Mouse (Mus musculus) limb, embryonic 14.5 days (tissue): ENCODE measurements at regions not wholly inside any gene's neighbourhood (a gene's known extent, or its start where the extent isn't known, plus 50 kb on each side); places are given as distances from the start of the nearest gene placed in this dataset.

ENCODE experiments used
- ATAC-seq: fragments of 200-750 bp; cut with Nextera tagmentation; 2 replicates; pipeline ENCODE4 v1.8.0; 2017; ENCODE audit warnings: low read depth, moderate number of reproducible peaks, moderate TSS enrichment; ENCODE audit not compliant: low FRiP score
- DNase-seq: peaks from one replicate; pipeline ENCODE4 v3.0.0-alpha.2; 2015; ENCODE audit warnings: low spot score
- H3K27ac ChIP-seq: fragments of 300-500 bp; sonication (generic); replicated peaks from 2 replicates; pipeline ENCODE4 v1.5.1; 2014; ENCODE audit warnings: low read depth, mild to moderate bottlenecking, low read length, moderate library complexity, mixed read lengths
- H3K27me3 ChIP-seq: fragments of 300-500 bp; sonication (generic); 2 replicates; pipeline ENCODE4 v1.6.1; 2014; ENCODE audit warnings: low read length, mixed read lengths; ENCODE audit not compliant: control insufficient read depth, insufficient read depth
- H3K36me3 ChIP-seq: fragments of 300-500 bp; sonication (generic); 2 replicates; pipeline ENCODE4 v1.6.1; 2014; ENCODE audit warnings: mild to moderate bottlenecking, low read length, moderate library complexity, mixed read lengths; ENCODE audit not compliant: control insufficient read depth, insufficient read depth
- H3K4me1 ChIP-seq: fragments of 300-500 bp; sonication (generic); 2 replicates; pipeline ENCODE4 v1.6.1; 2014; ENCODE audit warnings: antibody characterized with exemption, low read length, mixed read lengths; ENCODE audit not compliant: control insufficient read depth, insufficient read depth
- H3K4me2 ChIP-seq: fragments of 300-500 bp; sonication (generic); replicated peaks from 2 replicates; pipeline ENCODE4 v1.6.1; 2014; ENCODE audit warnings: low read depth, mild to moderate bottlenecking, low read length, moderate library complexity; ENCODE audit not compliant: severe bottlenecking
- H3K4me3 ChIP-seq: fragments of 300-500 bp; sonication (generic); replicated peaks from 2 replicates; pipeline ENCODE4 v1.5.1; 2014; ENCODE audit warnings: low read length
- H3K9ac ChIP-seq: fragments of 300-500 bp; sonication (generic); 2 replicates; pipeline ENCODE4 v1.6.1; 2014; ENCODE audit warnings: mild to moderate bottlenecking, low read depth, low read length, moderate library complexity; ENCODE audit not compliant: severe bottlenecking
- H3K9me3 ChIP-seq: fragments of 300-500 bp; sonication (generic); 2 replicates; pipeline ENCODE4 v1.6.1; 2016; ENCODE audit warnings: low read length; ENCODE audit not compliant: control insufficient read depth
- POLR2A ChIP-seq: fragments of 200-500 bp; IDR thresholded peaks from 2 replicates; pipeline ENCODE4 v1.8.0; 2012; ENCODE audit warnings: inconsistent platforms, mild to moderate bottlenecking, moderate library complexity, borderline replicate concordance; ENCODE audit not compliant: insufficient read depth, insufficient read length; ENCODE audit errors: extremely low read depth
- whole genome bisulfite sequencing: fragments of 180-500 bp; shearing (Covaris S2); extraction: QIAGEN DNeasy Blood & Tissue Kit; methylation state at CpG from one replicate; pipeline ENCODE4 v1.1.7; 2014; 5-methylcytosine and 5-hydroxymethylcytosine counted together

DNA sequence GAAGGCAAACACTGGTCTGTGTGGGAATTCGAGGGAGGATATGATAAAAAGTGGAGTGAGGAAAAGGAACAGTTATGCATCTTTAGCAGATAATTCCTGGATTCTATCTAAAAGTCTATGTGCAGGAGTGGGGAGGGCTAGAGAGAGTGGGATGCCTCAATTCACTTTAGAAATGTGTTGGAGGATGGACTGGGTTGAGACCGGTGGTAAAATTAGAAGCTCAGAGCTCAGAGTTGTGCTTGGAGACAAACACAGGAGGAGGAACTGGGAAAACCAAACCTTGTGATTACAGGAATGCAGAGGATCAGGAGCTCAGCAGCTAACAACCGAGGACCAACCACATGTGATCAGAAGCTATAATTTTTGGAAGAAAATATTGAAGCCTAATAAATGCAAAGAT is 290.5 kb upstream of the Ppfia2 start:
- ATAC-seq (no peak), DNase-seq (no peak)
- no peak for TF ChIP-seq POLR2A
- H3K4me3 ChIP-seq = no peak overlapping the region
- H3K36me3 ChIP-seq = no peaks in the 10 kb centered on the region
- H3K9me3 ChIP-seq = no peaks in the 10 kb centered on the region
- no peak overlapping the region for H3K27ac ChIP-seq
- no peaks in the 10 kb centered on the region for H3K4me1 ChIP-seq
- 86% methylated on average over 3 of the region's 3 CpGs for WGBS
- no peaks in the 10 kb centered on the region for H3K27me3 ChIP-seq
- H3K9ac ChIP-seq = no peak overlapping the region
- H3K4me2 ChIP-seq = no peak overlapping the region

DNA sequence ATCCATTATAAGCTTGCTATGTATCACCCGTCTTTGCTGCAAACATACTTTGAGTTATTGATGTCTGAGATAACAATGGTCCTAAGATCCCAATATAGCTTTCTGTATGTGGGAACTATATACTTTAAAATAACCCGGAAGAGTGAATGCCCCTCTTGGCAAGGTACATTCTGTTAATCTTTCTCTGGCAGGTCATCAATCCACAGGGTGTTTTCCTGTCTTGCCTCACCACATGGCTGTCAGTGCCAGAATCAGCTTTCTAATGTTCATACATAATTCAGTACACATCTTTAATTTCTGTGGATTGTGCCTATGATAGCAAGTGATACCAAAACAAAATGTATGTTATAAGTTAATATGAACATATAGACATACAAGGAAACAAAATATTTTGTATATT is 267.6 kb upstream of the Ppfia2 start:
- WGBS = 51% methylated on average over 2 of the region's 2 CpGs
- no peak for TF ChIP-seq POLR2A
- no peak overlapping the region for H3K4me3 ChIP-seq
- no peaks in the 10 kb centered on the region for H3K4me1 ChIP-seq
- H3K27me3 ChIP-seq = no peaks in the 10 kb centered on the region
- no peak overlapping the region for H3K27ac ChIP-seq
- ATAC-seq (no peak), DNase-seq (no peak)
- H3K4me2 ChIP-seq = no peak overlapping the region
- no peaks in the 10 kb centered on the region for H3K9me3 ChIP-seq
- no peaks in the 10 kb centered on the region for H3K36me3 ChIP-seq
- H3K9ac ChIP-seq = no peak overlapping the region

DNA sequence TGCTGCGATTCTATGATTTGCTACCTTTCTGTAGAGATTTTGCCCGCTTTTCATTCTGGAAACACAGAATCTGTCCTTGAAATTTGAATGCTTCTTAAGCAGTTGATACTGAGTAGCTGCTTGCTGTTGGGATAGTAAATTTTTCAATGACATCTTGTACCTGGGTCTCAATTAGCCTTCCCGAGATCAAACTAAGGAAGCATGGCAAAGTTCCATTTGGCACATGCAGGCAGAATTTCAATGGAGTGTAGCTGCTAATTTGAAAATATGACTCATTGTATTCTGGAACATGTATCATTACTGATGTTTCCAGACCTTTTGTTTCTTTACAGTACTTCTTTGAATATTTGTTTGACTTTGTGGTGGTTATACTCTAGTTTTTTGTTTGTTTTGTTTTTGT is 245.9 kb upstream of the Ppfia2 start:
- ATAC-seq = no peak

DNA sequence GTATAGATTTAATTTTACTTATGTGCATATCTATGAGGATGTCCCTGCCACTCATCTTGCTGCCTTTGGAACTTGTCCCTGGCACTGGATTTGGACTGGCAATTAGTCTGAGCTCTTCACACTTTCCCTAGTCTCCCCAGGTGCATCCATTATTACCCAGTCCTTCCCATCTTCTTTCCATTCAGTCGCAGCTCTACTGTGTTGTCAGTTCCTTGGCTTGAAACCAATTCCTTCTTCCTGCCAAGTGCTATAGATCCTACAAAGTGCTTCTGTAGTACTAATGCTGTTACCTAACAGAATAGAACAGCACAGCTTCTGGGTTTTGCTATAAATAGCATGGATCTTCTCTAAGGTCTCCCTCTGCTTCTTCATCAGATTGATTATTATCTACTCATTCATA is 228.0 kb upstream of the Ppfia2 start:
- ATAC-seq = no peak
- no peak for TF ChIP-seq POLR2A
- peak; percentile 18 for DNase-seq

More for the DNA sequence above, 245.9 kb upstream of the Ppfia2 start:
- H3K27me3 ChIP-seq = no peaks in the 10 kb centered on the region
- no peak overlapping the region for H3K27ac ChIP-seq
- no peak overlapping the region for H3K9ac ChIP-seq
- no peak for DNase-seq
- H3K4me2 ChIP-seq = no peak overlapping the region
- WGBS = 86% methylated on average over 3 of the region's 3 CpGs
- H3K36me3 ChIP-seq = no peaks in the 10 kb centered on the region
- TF ChIP-seq POLR2A = no peak
- H3K4me3 ChIP-seq = no peak overlapping the region
- no peaks in the 10 kb centered on the region for H3K9me3 ChIP-seq
- H3K4me1 ChIP-seq = no peaks in the 10 kb centered on the region

DNA sequence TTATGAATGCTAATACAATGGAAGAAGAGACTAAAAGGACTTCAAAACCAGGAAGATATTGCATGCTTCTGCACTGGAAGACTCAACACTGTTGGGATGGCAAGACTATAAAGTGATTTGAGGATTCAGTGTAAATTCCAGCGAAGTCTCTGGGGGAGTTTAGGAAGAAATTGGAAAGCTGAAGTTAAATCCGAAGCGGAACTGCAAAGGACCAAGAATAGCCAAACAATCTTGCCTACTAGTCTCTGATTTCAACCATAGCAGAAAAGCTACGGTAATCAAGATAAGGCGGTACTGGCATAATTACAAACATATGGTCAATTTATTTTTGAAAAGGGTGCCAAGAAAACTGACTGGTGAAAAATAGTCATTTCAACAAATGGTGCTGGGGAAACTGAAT is 216.0 kb upstream of the Ppfia2 start:
- ATAC-seq = no peak
- Histone ChIP-seq H3K9me3 (no peaks in the 10 kb centered on the region), H3K4me3 (no peak overlapping the region), H3K4me2 (no peak overlapping the region), H3K27ac (no peak overlapping the region), H3K36me3 (no peaks in the 10 kb centered on the region), H3K4me1 (no peaks in the 10 kb centered on the region), H3K9ac (no peak overlapping the region), H3K27me3 (no peaks in the 10 kb centered on the region)
- no peak for DNase-seq
- no peak for TF ChIP-seq POLR2A
- 54% methylated on average over 5 of the region's 5 CpGs for WGBS

More for the DNA sequence above, 228.0 kb upstream of the Ppfia2 start:
- WGBS = 79% methylated on average over 1 of the region's 1 CpGs
- Histone ChIP-seq H3K27ac (no peak overlapping the region), H3K9ac (no peak overlapping the region), H3K36me3 (no peaks in the 10 kb centered on the region), H3K4me2 (no peak overlapping the region), H3K9me3 (no peaks in the 10 kb centered on the region), H3K4me3 (no peak overlapping the region), H3K4me1 (no peaks in the 10 kb centered on the region), H3K27me3 (no peaks in the 10 kb centered on the region)

DNA sequence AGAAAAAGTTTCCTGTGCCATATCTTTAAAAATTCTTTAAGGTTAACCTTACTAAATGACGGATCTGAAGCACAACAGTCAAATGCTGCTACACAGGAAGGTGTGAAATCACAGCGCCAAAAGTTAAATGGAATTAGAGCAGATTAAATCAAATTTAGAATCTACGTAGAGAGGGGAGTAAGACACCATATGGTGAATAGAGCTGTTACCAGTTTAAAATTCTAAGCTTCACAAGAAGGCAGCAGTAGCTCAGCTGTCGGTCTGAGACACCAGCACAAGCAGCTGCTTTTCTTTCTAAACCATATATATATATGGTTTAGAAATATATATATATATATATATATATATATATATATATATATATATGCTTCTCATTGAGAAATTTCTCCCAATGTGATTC is 210.3 kb upstream of the Ppfia2 start:
- no peak for TF ChIP-seq POLR2A
- WGBS = 78% methylated on average over 4 of the region's 4 CpGs
- no peak overlapping the region for H3K27ac ChIP-seq
- H3K9me3 ChIP-seq = no peaks in the 10 kb centered on the region
- ATAC-seq (no peak), DNase-seq (no peak)
- H3K27me3 ChIP-seq = no peaks in the 10 kb centered on the region
- H3K4me2 ChIP-seq = no peak overlapping the region
- H3K36me3 ChIP-seq = no peaks in the 10 kb centered on the region
- H3K4me3 ChIP-seq = no peak overlapping the region
- no peak overlapping the region for H3K9ac ChIP-seq
- H3K4me1 ChIP-seq = no peaks in the 10 kb centered on the region
